Mouse (Mus musculus) cortical plate, adult 2 months (tissue): ENCODE results near the gene Wipf1.

Source experiments
- CTCF ChIP-seq: fragments of 200-500 bp; IDR thresholded peaks from 2 replicates; pipeline ENCODE4 v1.5.1; 2011; ENCODE audit warnings: mild to moderate bottlenecking, control low read depth, low read length; ENCODE audit not compliant: insufficient read depth; ENCODE audit errors: extremely low read depth
- POLR2A ChIP-seq: fragments of 200-500 bp; IDR thresholded peaks from 2 replicates; pipeline ENCODE4 v1.6.1; 2011; ENCODE audit warnings: mild to moderate bottlenecking, low read length, control low read depth; ENCODE audit not compliant: insufficient read depth; ENCODE audit errors: extremely low read depth

DNA sequence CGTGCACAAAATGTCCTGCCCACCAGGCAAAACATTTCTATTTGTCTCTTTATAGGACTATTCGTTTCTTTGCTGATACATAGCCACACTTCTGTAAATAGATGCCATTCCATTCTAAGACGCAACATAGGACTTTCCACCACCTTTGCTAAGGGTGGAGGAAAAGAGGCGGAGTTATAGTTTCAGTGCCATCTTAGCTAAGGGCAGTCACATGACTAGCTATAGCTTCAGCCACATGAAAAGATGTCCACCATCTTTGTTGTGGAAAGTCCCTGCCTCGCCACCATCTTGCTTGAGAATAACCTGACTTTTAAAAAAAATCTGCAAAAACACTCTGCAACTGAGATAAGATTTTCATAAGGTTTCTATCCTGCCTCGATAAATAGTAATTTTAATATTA, 15.4 kb downstream of the Wipf1 start:
- TF ChIP-seq POLR2A (no peak), CTCF (no peak)
